Mouse (Mus musculus) fibroblast of lung, adult 2 months (primary cell): Measurements from ENCODE around the gene Pde9a.

Experiments
- DNase-seq: peaks from one replicate; pipeline ENCODE4 v3.0.0-alpha.2; 2011; ENCODE audit warnings: low read depth

Gene Pde9a

DNA sequence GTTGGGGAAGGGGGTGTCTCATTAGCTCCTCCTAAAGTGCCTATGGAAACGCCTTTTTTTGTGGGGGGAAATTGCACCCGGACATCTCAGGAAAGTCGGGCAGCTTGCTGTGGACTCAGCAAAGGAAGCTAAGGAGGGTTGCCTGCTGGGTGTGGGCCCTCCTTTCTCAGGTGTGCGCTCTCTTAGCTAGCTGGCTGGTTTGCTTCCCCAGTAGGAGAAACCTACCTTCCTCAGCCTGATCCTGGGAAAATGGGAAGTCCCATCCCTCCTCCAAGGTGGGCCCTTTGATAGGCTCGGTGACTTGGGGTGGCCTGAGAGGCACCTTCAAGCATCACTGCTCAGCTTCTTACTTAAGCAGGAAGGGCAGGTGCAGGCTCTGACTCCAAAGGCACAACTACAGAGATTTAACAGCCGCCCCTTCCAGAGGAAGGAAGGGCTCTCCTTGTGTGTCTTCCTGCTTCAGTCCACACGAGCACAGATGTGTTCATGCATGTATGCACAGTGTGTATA lies 811 bp downstream of the Pde9a start:
- DNase-seq, result no peak

DNA sequence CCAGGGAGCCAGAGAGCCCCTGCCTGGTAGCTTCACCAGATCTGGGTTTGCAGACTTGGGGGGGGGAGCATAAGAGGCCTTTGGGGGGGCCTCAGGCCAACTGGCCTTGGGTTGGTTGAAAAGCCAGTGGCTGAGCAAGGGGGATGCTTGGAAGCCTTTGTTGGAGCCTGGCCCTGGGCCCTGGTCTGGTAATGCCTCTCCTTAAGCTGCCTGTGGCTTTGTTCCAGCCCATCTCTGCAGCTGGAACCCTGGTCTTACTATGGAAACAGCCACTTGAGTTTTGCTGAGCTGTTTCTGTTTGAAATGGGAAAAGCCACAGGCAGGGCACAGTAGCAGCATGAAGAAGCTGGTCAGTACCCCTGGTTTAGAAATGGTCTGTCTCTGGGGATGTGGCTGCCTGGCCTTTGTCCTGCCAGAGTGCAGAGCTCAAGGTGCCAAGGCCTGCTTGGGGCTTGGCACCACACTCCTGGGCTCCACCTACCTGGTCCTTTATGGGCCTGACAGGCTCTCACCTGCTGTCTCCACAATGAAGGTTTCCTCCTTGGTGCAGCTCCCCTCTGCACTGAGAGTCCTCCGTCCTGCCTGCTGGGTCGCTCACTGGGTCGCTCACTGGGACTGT lies 3.5 kb downstream of the Pde9a start:
- no peak for DNase-seq

DNA sequence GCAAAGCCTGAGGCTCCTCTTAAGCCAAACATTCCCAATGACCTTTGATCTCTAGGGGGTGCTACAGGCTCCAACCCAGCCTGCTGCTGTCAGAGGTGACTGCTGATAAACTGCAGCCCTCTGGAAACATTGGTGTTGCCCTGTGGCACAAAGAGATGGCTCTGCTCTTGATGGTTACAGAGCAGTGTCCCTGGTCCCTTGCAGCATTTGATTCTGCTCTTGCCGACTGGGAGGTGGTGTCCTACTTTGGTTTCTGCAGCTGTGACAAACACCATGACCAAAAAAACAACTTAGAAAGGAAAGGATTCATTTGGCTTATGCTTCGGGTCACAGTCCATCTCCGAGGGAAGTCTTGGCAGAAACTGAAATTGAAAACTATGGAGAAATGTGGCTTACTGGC lies 5.5 kb downstream of the Pde9a start:
- DNase-seq, result no peak

DNA sequence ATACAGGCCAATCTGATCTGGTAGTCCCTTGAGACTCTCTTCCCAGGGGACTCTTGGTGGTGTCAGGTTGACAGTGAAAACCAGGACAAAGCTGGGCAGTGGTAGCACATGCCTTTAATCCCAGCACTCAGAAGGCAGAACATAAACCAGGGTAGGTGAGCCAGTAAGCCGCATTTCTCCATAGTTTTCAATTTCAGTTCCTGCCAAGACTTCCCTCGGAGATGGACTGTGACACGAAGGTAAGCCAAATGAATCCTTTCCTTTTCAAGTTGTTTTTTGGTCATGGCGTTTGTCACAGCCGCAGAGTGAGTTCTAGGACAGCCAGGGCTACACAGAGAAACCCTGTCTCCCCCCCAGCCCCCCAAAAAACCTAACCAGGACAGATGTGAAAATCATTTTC lies 6.0 kb downstream of the Pde9a start:
- DNase-seq, result no peak

DNA sequence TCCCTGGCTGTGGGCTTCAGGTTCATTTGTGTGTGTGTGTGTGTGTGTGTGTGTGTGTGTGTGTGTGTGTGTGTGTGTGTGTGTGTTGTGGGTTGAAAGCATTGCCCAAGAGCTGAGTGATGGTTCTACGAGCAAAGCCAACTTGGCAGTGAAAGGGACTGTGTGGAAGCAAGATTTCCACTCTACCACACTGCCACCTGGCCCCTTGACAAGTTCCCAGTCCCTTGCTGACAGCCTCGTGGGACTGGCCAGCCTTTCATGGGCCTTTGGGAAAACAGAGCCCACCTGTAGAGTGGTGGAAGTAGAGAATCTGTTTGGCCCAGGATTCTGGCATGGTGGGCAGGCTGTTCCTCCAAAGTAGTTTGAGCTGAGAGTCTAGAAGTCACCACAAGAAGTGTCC lies 7.8 kb downstream of the Pde9a start:
- DNase-seq, result no peak

DNA sequence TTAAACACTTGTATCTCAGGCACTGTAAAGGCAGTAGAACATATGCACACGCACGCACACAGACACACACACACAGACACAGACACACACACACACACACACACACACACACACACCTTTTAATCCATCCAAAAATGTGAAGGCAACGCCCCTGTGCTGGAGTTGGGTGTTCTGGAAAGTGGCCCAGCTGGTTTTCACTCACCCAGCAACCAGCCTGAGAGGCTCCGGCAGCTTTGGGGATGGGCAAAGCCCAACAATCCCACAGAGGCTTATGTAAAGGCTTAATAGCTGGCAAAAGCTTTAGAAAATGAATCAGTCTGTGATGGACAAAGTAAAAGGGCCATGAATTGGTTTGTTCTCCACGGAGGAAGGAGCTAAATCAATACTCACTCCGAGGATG lies 14.3 kb downstream of the Pde9a start:
- no peak for DNase-seq

DNA sequence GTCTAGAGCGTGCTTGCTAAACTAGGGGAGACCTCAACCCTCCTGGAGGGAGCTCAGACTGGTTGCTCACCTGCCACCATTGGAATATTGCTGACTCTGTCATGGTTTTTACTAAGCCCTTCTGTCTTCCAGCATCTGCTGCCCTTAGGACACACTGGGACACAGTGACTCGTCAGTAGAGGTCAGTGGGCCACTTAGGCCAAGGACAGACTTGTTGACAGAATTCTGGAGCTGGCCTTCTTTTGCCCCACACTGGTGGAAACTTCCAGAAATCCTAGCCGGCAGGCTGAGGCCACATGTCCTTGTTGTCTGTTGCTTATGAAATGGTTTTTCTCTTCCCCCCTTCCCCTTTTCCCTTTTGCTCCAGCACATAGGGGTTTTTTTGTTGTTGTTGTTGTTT lies 15.2 kb downstream of the Pde9a start:
- no peak for DNase-seq

DNA sequence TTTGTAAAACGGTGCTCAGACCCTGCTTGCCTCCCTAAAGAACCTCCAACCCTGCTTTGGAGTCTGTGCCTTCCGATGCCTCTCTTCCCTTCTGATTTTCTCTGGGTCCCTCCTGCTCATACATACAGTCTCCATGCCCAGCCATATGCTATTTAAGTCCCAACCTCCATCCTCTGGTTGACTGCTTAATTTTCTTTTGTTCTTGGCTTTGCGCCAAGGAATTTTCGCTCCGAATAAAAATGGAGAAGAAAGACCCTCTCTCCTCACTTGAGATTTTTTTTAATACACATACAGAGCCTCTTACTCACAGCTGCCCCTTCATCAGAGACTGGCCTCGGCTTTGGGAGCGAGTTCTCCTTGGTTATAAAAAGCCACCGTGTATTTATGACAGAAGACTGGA lies 16.7 kb downstream of the Pde9a start:
- no peak for DNase-seq

DNA sequence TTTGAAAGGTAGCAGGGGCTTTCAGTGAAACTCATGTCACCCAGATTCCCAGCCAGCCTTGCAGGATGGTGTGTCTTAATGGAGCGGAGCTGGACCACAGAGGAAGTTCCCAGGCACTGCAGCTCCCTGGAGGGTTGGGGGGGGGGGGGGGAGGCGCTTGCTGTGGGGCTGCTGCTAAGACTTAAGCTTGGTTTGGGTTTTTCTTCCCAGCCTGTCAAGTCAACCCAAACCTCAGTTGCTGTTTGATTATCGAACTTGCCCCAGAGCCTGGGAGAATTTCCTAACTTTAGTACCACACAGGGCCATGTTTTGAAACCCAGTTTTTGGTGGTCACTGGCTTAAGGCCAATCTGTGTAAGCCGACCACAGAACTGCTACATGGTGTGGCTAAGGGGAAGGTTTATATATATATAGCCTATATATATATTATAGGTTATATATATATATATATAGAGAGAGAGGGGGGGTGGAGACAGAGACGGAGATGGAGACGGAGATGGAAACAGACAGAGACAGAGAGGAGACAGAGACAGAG lies 19.8 kb downstream of the Pde9a start:
- no peak for DNase-seq

DNA sequence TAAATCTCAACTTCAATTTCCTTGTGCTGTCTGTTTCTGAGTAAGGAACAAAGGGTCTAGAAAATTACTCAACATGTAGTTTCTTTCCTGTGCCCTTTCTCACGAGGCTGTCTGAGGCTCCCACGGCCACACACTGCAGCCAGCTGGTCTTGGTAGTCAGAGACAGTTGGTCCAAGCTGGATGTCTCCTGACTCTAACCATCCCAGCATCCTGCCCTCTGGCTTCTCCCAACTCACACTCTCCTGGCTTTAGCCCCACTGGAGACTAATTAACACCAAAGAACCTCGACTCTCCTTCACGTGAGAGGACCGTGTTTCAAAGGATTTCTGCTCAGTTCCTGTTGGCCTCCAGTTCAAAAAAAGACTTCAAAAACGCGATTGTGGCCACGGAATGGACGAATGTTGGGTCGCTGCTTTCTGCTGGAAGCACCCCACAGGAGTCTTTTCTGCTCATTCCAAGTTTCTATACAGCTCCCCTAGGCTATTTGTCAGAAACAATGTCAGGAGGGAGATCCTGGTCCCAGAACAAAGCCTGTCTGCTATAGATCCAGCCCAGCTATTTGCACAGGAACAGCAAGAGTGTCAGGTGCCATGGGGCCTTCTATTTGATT lies 23.8 kb downstream of the Pde9a start:
- peak; percentile 35 for DNase-seq

DNA sequence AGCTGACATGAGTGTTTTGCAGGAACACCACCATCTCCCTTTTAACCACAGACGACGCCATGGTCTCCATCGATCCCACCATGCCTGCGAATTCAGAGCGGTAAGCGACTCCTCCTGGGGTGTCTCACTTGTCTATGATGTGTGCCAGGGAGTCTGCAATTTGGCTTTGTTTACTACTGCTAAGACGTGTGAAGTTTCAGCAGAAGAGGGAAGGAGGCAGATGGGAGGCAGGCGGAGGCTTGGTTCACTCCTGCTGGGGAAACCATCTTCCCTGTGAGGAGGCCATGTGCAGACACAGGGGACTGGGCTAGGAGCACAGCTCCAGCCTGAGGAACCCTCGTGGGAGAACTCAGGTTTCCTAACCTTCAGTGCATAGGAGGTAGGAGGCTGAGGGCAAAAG lies 29.2 kb downstream of the Pde9a start:
- no peak for DNase-seq

DNA sequence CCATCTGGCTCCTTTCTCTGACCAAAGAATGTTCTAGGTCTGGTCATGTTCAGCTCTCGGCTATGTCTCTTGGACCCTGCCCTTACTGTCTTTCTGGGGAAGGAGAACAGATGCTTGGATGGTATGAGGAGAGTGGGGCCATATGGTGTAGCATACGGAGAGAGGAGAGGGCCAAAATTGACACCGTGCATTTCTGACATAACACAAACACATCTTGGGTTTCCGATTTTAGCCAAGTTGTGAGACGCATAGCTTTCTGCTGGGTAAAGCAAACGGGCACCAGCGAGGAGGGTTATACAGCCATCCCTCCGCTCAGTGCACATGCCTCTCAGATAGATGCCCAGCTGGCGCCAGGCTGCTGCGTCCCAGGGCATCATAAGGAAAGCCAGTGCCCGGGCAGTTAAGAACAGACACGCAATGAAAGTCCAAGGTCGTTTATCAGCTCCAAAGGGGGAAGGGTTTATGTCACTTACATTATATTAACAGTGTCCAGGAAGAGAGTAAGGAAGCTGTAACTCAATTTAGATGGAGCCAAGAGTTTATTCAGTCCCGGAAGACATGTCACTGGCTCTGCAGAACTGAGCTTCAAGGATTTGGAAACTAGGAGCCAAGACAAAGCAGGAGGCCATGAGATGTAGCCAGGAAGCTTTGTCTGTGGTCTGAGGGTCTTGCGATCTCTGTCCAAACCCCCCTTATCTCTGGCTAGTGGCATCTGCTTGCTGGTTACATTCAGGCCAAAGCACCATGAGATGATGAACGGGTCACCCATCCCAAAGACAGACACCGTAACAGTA lies 33.0 kb downstream of the Pde9a start:
- no peak for DNase-seq

DNA sequence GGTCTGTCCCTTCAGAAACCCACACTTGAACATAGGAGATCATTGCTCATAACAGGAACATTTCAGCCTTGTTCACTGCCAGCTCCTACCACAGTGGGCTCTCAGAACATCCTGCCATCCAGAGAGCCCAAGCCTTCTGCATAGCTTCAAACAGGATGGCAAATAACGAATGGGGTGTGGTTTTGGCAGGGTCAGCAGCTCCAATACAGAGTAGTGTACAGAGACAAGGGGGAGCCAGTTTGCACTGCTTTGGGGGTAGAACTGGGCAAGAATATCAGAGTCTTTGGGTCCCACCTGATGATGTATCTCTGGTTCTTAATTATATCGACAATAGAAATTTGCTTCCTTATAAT lies 33.6 kb downstream of the Pde9a start:
- DNase-seq, result no peak

DNA sequence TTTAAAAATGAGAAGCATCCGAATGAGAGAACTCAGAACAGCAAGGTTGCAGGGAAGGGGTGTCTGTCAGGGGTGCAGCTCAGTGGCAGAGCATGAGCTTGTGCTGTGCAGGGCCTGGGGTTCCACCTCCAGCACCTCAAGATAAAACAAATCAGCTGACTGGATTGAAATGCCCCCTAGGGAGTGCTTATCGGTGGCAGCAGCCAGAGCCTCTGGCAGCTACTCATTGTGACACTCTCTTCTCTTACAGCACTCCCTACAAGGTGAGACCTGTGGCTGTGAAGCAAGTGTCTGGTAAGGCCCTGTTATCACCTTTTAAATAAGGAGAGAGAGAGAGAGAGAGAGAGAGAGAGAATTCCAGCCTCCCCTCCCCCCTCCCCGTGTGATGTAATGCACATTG lies 34.0 kb downstream of the Pde9a start:
- DNase-seq, result no peak

DNA sequence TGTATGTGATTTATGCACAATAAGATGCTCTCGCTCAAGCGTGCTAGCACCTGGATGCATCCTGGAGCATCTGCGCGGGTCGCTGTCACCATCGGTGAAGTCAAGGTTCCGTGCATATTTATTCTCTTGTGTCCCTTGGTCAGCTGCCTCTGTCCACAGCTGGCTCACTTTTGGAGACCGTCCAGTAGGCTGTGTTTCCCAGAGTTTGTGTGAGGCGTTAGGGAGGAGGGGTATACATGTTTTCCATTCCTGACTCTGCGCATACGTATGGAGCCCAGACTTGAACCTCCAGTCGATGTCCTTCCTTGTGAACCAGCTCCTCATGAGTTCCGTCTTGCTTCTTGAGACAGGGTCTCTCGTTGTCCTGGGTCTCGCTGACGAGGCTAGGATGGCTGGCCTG lies 34.6 kb downstream of the Pde9a start:
- no peak for DNase-seq

DNA sequence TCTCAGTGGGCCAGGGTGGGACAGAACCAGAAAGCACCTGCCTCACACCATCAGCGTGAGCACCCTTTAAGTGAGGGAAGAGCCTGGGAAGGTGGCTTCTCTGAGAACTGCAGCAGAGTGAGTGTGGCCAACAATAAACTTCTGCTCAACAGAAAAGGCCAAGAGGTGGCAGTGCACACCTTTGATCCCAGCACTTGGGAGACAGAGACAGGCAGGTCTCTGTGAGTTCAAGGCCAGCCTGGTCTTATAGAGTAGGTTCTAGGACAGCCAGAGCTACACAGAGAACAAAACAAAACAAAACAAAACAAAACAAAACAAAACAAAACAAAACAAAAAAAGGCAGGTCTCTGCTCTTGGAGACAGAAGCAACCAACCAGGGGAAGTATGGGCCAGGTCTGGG lies 36.4 kb downstream of the Pde9a start:
- DNase-seq, result no peak

DNA sequence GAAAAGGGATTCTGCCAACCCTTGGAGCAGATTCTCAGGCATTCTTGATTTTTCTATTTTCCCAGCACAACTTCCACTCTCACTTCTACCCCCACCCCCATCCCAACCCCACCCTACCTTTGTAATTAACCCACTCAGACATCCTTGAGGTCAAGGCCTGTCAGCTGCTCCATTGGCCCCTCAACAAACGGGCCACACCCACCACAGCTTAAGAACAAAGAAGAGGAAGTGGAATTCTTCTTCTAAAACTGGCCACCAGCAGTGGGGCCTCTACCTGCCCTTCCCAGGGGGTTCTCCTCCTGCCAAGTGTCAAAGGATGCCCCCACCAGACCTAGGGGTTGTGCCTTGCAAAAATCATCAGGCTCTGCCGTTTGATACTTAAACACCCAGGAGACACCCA lies 37.0 kb downstream of the Pde9a start:
- no peak for DNase-seq

DNA sequence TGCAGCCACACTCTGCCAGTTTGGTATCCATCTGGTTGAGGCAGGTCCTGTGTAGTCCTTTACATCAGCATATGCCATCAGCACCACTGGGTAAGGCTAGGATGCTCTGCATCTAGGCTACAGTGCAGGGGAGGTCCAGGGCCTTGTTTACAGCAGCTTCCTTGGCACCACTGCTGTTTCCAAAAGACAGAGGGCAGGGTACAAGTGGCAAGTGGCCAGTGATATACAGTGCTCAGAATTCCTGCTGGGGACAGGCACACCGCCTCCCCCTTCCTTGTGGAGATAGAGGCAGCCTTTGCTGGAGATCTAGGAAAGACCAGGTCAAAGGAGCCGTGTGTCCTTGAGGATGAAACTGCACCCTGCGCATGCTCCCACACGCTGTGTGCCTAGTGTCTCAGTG lies 38.3 kb downstream of the Pde9a start:
- no peak for DNase-seq

DNA sequence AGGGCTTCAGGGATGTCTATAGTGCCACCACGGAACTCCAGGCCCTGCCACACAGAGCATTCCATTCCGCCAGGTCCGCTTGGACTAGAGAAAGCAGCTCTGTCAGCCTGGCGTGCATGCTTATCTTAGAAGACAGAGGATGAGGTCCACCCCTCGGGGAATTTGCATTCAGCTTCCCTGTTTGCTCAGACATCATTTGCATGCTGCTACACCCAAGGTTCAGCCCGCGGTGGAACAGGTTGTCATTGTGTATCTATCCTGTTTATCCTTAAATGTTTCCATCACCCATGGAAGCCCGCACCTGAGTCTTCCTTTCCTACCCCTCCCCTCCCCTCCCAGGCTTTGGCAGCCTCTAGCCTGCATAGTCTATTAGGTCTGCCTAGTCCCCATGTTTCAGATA lies 38.8 kb downstream of the Pde9a start:
- no peak for DNase-seq

DNA sequence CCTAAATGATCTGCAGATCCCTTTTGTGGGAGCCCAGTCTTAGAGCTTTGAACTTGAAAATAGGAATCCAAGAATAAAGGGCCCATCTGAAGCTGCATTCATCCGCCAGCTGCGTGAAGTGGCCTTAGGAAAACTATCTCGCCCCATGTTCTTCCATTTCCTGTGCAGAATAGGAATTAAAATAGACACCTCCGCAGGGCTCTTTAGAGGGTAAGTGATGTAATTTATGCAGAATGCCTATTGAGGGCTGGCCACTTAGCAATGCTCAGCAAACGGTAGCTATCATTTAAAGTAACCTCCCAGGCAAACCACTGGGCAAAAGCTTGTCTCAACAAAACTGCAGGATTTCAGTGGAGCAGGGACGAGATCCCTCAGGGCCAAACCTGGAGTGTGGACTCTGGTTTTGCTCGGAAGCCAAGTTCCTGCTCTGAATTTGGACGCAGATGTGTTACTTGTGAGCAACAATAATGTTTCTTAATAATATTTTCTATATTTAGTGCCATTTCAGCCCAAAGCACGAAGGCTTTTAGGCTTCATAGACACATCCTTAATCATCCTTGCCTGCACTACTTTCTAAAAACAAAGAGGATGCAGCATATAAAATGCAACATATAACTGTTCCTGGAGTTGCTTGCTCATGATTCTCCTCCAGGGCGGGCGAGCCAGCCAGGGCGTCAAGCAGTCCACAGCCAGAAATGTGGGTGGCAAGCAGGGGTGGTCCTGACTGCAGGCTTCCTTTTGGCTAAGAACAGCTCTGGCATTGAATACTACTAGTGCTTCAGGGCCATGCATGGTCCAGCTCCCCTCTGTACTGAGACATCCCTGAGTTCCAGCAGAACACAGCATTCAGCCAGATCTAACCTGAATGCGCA lies 40.1 kb downstream of the Pde9a start:
- DNase-seq, result no peak

DNA sequence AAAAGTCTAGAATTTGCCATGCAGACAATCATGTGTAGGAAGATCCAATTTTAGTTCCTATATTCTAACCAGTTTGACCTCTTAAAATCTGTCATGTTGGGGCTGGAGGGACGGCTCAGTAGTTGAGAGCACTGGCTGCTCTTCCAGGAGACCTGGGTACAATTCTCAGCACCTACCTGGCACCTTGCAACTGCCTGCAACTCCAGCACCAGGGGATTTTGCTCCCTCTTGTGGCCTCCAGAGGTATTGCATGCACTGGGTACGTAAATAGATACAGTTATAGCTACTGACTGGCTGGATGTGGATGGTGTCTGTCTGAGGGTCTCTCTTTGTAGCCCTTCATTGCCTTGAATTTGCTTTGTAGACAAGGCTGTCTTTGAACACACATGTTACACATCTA lies 43.4 kb downstream of the Pde9a start:
- no peak for DNase-seq

DNA sequence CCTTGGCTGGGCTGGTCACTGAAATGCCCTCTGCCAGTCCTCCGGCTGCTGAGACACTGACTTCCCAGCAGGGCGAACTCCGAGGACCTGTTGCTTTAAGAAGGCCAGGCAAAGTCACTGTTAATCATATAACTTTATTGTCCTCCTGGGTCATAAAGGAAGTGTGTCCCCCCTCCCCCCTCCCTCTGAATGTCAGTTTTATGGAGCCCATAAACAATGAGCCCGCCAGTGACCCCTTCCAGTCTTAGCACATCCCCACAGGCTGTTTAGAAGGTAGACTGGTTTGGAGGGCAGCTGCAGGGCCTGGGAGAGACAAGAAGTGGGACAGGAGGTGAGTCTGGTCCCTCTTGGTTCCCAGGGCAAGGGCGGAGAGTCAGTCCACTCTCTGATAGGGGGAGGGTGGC lies 46.9 kb downstream of the Pde9a start:
- DNase-seq, result no peak
